Mouse (Mus musculus) left cerebral cortex, adult 6 months (tissue): Measurements from ENCODE around the gene Ftl1-ps1. TPM values are rescaled to one million over a fixed set of nuclear protein-coding genes. Genes with fewer than 3 reads are reported as not detected.

Experiments
- long read RNA-seq, 2 experiments: library from polyadenylated mRNA; unstranded; transcript quantifications; one replicate each; pipeline ENCODE4 v2.0.0; 2019 to 2020
- polyA plus RNA-seq: library from polyadenylated mRNA; unstranded; fragments of <200 nt; fragmentation: Nextera tagmentation; gene quantifications from 2 replicates; pipeline ENCODE4 v1.2.3, GENCODE M21; 2021

Ftl1-ps1 gene
- polyA plus RNA-seq: 15.8 and 16.6 TPM in 2 replicates
- long read RNA-seq, experiment 1: 0 reads
- long read RNA-seq, experiment 2, transcript Ftl1-ps1-202 (1 exons, 938 nt): major isoform, 25 of 25 reads
- long read RNA-seq, experiment 2, partial matches to known transcripts: 0 of 25 reads
- long read RNA-seq, experiment 2, other reads (novel, unspliced or antisense): 0 of 25 reads

GRCm38 (mm10) chr13:74399298-74399839 lies at the start of gene Ftl1-ps1:
TSS of gene Ftl1-ps1 (plus strand) at chr13:74399694.

GRCm38 (mm10) chr13:74363859-74364235 lies 35.6 kb upstream of the Ftl1-ps1 start, which contains the start of gene Lrrc14b:
TSS of gene Lrrc14b (minus strand) at chr13:74364005.

GRCm38 (mm10) chr13:74390371-74390990 lies 9.0 kb upstream of the Ftl1-ps1 start, which contains the start of gene Zfp72:
TSS of gene Zfp72 (minus strand) at chr13:74390836.

Other genes starting within 250 kb of the Ftl1-ps1 start
- 34.6 and 34.8 TPM in 2 replicates for gene Exoc3, start 191.0 kb upstream of the Ftl1-ps1 start, polyA plus RNA-seq
- gene Ahrr, start 107.4 kb upstream of the Ftl1-ps1 start, polyA plus RNA-seq: 0.13 and 0.61 TPM in 2 replicates
- gene Pdcd6, start 82.1 kb upstream of the Ftl1-ps1 start, polyA plus RNA-seq: 157 and 192 TPM in 2 replicates
- gene Sdha, start 49.4 kb upstream of the Ftl1-ps1 start, polyA plus RNA-seq: 261 and 369 TPM in 2 replicates
- 66.5 and 68.2 TPM in 2 replicates for gene Ccdc127, start 49.4 kb upstream of the Ftl1-ps1 start, polyA plus RNA-seq
- gene Lrrc14b, start 35.7 kb upstream of the Ftl1-ps1 start, polyA plus RNA-seq: not detected in 2 replicates
- 2.2 and 2.7 TPM in 2 replicates for gene Zfp72, start 8.9 kb upstream of the Ftl1-ps1 start, polyA plus RNA-seq
- gene Zfp825, start 94.3 kb downstream of the Ftl1-ps1 start, polyA plus RNA-seq: 10.6 and 11.2 TPM in 2 replicates
- 2.8 and 4.9 TPM in 2 replicates for gene Erap1, start 239.9 kb downstream of the Ftl1-ps1 start, polyA plus RNA-seq